Mouse (Mus musculus) kidney, embryonic 14.5 days (tissue): ENCODE data around the gene Rprd2. TPM values are rescaled to one million over a fixed set of nuclear protein-coding genes. Genes with fewer than 3 reads are reported as not detected.

Experiments
- ATAC-seq: fragments of 200-750 bp; cut with Nextera tagmentation; 2 replicates; pipeline ENCODE4 v1.8.0; 2017; ENCODE audit warnings: moderate number of reproducible peaks, mild to moderate bottlenecking, moderate TSS enrichment, moderate library complexity; ENCODE audit not compliant: low FRiP score, low TSS enrichment
- H3K27ac ChIP-seq: fragments of 300-500 bp; sonication (generic); 2 replicates; pipeline ENCODE4 v1.5.1; 2014; ENCODE audit warnings: low read depth, mild to moderate bottlenecking, low read length, moderate library complexity, mixed read lengths
- H3K27me3 ChIP-seq: fragments of 300-500 bp; sonication (generic); 2 replicates; pipeline ENCODE4 v1.6.1; 2014; ENCODE audit warnings: mild to moderate bottlenecking, low read length; ENCODE audit not compliant: control insufficient read depth, insufficient read depth
- H3K36me3 ChIP-seq: fragments of 300-500 bp; sonication (generic); 2 replicates; pipeline ENCODE4 v1.6.1; 2014; ENCODE audit warnings: low read length, mixed read lengths; ENCODE audit not compliant: control insufficient read depth, insufficient read depth
- H3K4me1 ChIP-seq: fragments of 300-500 bp; sonication (generic); 2 replicates; pipeline ENCODE4 v1.6.1; 2014; ENCODE audit warnings: low read length, mixed read lengths; ENCODE audit not compliant: control insufficient read depth, insufficient read depth
- H3K4me2 ChIP-seq: fragments of 300-500 bp; sonication (generic); replicated peaks from 2 replicates; pipeline ENCODE4 v1.6.1; 2014; ENCODE audit warnings: low read depth, mild to moderate bottlenecking, low read length
- H3K4me3 ChIP-seq: fragments of 300-500 bp; sonication (generic); 2 replicates; pipeline ENCODE4 v1.5.1; 2014; ENCODE audit warnings: mild to moderate bottlenecking, low read length
- H3K9ac ChIP-seq: fragments of 300-500 bp; sonication (generic); 2 replicates; pipeline ENCODE4 v1.6.1; 2014; ENCODE audit warnings: low read depth, mild to moderate bottlenecking, low read length, moderate library complexity
- H3K9me3 ChIP-seq: fragments of 300-500 bp; sonication (generic); 2 replicates; pipeline ENCODE4 v1.6.1; 2016; ENCODE audit warnings: low read length; ENCODE audit not compliant: control insufficient read depth
- WGBS: fragments of 180-500 bp; shearing (Covaris S2); extraction: QIAGEN DNeasy Blood & Tissue Kit; methylation state at CpG from one replicate; pipeline ENCODE4 v1.1.7; 2014; 5-methylcytosine and 5-hydroxymethylcytosine counted together
- polyA plus RNA-seq: library from polyadenylated mRNA; unstranded; fragments of >200 nt; fragmentation: Nextera tagmentation; extraction: Ambion mirVana; gene quantifications from 2 replicates; pipeline ENCODE4 v1.2.1, GENCODE M21; 2014

Rprd2 gene
- polyA plus RNA-seq, 1 experiment from 2014 or later, result 27.2 TPM

DNA sequence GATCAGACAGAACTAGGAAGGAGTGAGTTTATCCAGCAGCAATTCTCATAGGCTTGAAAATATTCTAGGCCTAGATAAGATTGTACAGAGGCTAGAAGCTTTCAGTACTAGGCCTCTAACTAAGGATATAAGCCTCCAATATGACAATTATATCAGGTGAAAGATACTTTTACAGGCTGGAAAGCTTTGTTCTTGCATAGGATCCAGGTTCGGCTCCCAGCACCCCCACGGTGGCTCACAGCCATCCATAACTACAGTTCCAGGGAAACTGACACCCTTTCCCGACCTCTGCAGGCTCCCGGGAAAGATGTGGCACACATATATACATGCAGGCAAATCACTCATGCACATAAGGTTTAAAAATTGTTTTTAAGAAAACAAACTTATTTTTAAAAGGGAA lies 14.8 kb downstream of the Rprd2 start:
- Histone ChIP-seq H3K9me3 (no peaks in the 10 kb centered on the region), H3K4me3 (no peak overlapping the region), H3K36me3 (peaks cover 16% of the 10 kb centered on the region), H3K4me1 (no peaks in the 10 kb centered on the region), H3K4me2 (no peak overlapping the region), H3K27ac (no peak overlapping the region), H3K27me3 (no peaks in the 10 kb centered on the region), H3K9ac (no peak overlapping the region)
- no peak for ATAC-seq
- 94% methylated on average over 4 of the region's 4 CpGs for WGBS

DNA sequence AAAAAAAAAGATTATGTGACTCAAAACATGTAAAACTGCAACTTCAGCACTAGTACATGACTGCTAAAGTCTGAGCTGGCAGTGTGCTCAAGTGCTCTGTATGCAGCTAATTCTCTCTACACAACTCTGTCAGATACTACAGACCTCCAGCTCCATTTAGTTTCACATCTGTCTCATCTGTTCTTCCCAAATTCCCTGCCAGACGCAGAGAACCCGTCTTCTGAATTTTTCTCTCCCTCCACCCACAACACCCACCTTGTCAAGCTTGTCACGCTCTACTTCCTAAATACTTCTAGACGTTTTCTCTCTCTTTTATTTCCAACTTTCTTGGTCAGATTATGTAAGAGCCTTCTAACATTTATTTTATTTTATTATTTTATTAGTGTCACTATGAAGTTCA lies 19.9 kb downstream of the Rprd2 start:
- H3K27me3 ChIP-seq, result no peaks in the 10 kb centered on the region
- H3K9me3 ChIP-seq, result no peaks in the 10 kb centered on the region
- no peak overlapping the region for H3K4me3 ChIP-seq
- no peaks in the 10 kb centered on the region for H3K36me3 ChIP-seq
- H3K4me2 ChIP-seq, result no peak overlapping the region
- no peak overlapping the region for H3K27ac ChIP-seq
- H3K4me1 ChIP-seq, result no peaks in the 10 kb centered on the region
- no peak for ATAC-seq
- no peak overlapping the region for H3K9ac ChIP-seq
- WGBS, result 80% methylated on average over 4 of the region's 4 CpGs

DNA sequence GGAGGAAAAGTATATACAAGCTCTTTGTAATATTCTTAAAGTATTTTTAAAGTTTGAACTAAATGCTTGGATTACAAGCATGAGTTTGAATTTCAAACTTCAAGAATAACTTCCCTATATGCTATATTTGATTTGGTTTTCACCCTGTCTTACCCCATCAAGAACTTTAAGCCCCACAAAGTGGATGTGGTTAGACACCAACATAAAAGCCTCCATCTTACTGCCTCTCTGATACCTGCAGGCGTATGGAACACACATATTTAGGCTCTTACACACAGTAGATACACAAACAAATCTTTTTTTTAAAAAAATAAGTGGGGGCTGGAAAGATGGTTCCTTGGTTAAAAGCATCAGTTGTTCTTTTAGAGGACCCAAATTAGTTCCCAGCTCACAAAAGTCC lies 24.4 kb downstream of the Rprd2 start:
- Histone ChIP-seq H3K27ac (no peak overlapping the region), H3K9me3 (no peaks in the 10 kb centered on the region), H3K27me3 (no peaks in the 10 kb centered on the region), H3K36me3 (peaks cover under 1% of the 10 kb centered on the region; the same call in 1 of the 2 replicates), H3K9ac (no peak overlapping the region), H3K4me2 (no peak overlapping the region), H3K4me1 (no peaks in the 10 kb centered on the region), H3K4me3 (no peak overlapping the region)
- 85% methylated on average over 1 of the region's 1 CpGs for WGBS
- no peak for ATAC-seq

DNA sequence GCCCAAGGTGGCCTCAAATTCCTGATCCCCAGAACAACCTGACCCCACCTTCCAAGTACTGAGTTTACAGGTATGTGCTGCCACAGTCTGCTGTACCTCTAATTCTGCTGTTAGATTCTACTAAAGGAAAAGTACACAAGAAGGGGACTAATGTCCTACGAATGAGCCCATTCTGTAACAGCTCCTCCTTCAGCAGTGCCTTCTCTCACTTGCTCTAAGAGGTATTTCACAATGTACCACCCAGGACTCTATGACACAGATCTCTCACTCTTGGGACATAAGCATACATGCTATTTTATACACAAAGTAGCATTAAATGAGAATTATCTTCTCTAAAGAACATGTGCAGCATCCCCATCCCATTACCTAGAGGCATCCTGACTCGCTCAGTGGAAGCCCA lies 25.0 kb downstream of the Rprd2 start:
- Histone ChIP-seq H3K4me1 (no peaks in the 10 kb centered on the region), H3K27ac (no peak overlapping the region), H3K4me2 (no peak overlapping the region), H3K36me3 (peaks cover 4% of the 10 kb centered on the region; the same call in 1 of the 2 replicates), H3K27me3 (no peaks in the 10 kb centered on the region), H3K9me3 (no peaks in the 10 kb centered on the region), H3K4me3 (no peak overlapping the region), H3K9ac (no peak overlapping the region)
- 68% methylated on average over 2 of the region's 2 CpGs for WGBS
- no peak for ATAC-seq

DNA sequence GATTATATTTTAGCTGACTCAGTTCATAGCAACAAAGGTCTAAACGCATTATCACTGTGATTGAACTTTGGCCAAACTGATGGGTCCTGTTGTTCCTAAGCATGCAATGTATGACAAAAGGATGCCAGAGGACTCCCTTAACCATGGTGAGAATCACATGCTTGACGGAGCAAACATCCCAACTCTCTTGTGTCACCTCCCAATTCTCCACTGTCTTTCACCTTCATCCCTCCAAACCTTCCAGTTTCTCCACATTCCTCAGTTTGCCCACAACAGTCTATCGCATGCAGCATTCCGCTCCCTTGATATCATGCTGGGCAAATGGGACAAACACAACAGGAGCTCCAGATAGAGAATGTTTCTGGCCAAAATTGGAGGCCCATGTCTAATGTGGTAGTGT lies 33.2 kb downstream of the Rprd2 start:
- Histone ChIP-seq H3K4me3 (no peak overlapping the region), H3K27ac (no peak overlapping the region), H3K4me2 (no peak overlapping the region), H3K9ac (no peak overlapping the region), H3K4me1 (no peaks in the 10 kb centered on the region), H3K9me3 (no peaks in the 10 kb centered on the region), H3K36me3 (peaks cover 70% of the 10 kb centered on the region), H3K27me3 (no peaks in the 10 kb centered on the region)
- no peak for ATAC-seq
- WGBS, result 97% methylated on average over 4 of the region's 4 CpGs

DNA sequence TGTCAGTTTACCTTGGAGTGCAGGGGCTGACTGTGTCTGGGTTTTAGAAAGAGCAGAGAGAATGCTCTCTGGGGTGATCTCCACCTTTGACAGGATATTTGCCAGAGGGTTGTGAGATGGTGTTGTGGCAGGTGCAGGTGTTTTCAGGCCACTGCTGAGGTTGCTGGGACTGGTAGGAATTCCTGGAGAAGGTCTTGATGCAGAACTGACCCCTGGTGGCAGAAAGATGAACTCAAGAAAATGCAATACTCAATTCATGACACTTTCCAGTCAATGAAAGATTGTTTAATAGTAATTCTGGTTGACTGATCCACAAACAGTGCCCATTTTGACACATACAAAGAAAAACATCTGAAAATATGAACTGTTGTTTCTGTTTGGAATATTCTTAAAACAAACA lies 46.7 kb downstream of the Rprd2 start:
- no peak overlapping the region for H3K4me2 ChIP-seq
- no peak for ATAC-seq
- H3K36me3 ChIP-seq, result peaks cover 76% of the 10 kb centered on the region
- no peak overlapping the region for H3K9ac ChIP-seq
- no peak overlapping the region for H3K27ac ChIP-seq
- no peak overlapping the region for H3K4me3 ChIP-seq
- H3K4me1 ChIP-seq, result no peaks in the 10 kb centered on the region
- H3K27me3 ChIP-seq, result no peaks in the 10 kb centered on the region
- H3K9me3 ChIP-seq, result no peaks in the 10 kb centered on the region

DNA sequence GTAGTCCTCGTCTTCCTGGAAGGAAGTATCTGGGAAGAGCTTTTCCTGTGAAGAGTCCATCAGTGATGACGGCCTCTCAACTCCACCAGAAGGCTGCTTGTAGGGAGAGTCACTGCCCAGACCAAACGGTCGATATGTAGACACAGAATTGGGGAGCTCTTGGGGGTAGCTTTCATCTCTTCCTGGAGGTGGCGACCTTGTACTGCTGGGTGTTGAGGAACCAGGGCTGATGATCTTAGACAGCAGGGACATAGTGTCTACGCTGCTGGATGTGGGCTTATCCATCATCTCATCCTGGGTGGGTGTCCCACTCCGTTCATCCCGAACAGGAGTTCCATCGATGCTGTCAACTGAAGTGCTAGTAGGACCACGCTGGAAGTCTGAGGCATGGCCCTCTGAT lies 53.1 kb downstream of the Rprd2 start:
- H3K4me2 ChIP-seq, result no peak overlapping the region
- no peak overlapping the region for H3K4me3 ChIP-seq
- no peak for ATAC-seq
- 92% methylated on average over 10 of the region's 10 CpGs for WGBS
- no peak overlapping the region for H3K27ac ChIP-seq
- H3K9ac ChIP-seq, result no peak overlapping the region
- H3K27me3 ChIP-seq, result no peaks in the 10 kb centered on the region
- peaks cover 59% of the 10 kb centered on the region for H3K36me3 ChIP-seq
- H3K9me3 ChIP-seq, result no peaks in the 10 kb centered on the region
- no peaks in the 10 kb centered on the region for H3K4me1 ChIP-seq

DNA sequence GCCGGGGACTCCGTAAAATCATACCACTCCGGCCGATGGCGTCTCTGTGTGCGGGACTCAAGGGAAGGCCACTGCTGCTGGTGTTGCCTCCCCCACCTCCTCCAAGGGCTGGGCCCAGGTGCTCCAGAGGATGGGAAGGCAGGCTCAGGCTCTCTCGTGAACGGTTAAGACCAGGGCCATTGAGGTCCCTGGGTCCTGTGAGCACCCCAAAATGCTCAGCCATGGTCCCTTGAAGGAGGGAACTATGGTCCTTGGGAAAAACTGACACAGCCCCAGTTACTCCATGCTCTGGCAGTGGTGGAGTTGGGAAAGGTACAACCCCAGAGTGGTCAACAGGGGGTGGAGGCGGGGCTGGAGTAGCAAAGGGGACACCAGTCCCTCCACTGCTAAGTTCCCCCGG lies 54.9 kb downstream of the Rprd2 start:
- WGBS, result 87% methylated on average over 10 of the region's 10 CpGs
- no peaks in the 10 kb centered on the region for H3K27me3 ChIP-seq
- no peak for ATAC-seq
- H3K9me3 ChIP-seq, result no peaks in the 10 kb centered on the region
- no peak overlapping the region for H3K4me2 ChIP-seq
- no peak overlapping the region for H3K9ac ChIP-seq
- no peaks in the 10 kb centered on the region for H3K4me1 ChIP-seq
- no peak overlapping the region for H3K27ac ChIP-seq
- H3K36me3 ChIP-seq, result peaks cover 45% of the 10 kb centered on the region
- no peak overlapping the region for H3K4me3 ChIP-seq

DNA sequence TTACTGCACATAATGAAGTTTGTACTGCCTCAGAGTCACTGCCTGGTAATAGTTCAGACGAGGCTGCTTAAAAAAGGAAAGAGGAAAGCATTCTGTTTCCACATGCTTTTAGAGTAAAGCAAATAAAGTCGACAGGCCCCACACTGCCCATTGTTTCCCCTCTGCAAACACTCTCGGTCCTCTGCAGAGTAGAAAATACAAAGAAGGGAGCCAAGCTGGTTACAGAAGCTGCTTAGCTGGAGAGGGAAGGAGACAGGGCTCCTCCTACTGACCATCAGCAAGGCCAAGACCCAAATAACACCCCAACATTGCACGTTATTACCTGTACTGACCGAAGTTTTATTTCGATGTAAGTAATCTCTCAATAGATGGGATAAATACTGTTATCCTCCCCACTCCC lies 55.7 kb downstream of the Rprd2 start:
- no peak for ATAC-seq
- Histone ChIP-seq H3K27me3 (no peaks in the 10 kb centered on the region), H3K4me2 (no peak overlapping the region), H3K36me3 (peaks cover 37% of the 10 kb centered on the region), H3K9me3 (no peaks in the 10 kb centered on the region), H3K4me1 (no peaks in the 10 kb centered on the region), H3K4me3 (no peak overlapping the region), H3K27ac (no peak overlapping the region), H3K9ac (no peak overlapping the region)
- 58% methylated on average over 6 of the region's 6 CpGs for WGBS

DNA sequence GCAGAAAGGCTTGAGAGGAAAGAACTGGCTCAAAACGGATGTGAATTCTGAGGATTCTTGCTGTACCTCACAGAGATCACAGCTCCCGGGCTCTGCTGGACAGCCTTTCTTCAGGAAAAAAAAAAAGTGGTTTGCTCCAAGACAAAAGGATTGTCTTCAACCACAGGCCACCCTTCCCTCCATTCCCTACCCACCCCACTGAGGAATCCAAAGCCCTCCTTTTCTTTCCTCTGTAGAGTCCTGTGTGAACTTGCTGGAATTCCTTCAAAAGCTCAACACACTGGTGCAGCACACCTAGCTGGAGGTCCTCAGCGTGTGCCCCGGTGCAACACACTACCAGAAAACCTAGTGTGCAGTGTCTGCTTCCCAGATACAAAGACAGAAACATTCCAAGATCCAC lies 56.9 kb downstream of the Rprd2 start:
- H3K36me3 ChIP-seq, result peaks cover 33% of the 10 kb centered on the region
- H3K27me3 ChIP-seq, result no peaks in the 10 kb centered on the region
- no peak for ATAC-seq
- H3K9me3 ChIP-seq, result no peaks in the 10 kb centered on the region
- no peaks in the 10 kb centered on the region for H3K4me1 ChIP-seq
- H3K27ac ChIP-seq, result no peak overlapping the region
- 90% methylated on average over 4 of the region's 4 CpGs for WGBS
- H3K4me3 ChIP-seq, result no peak overlapping the region
- H3K9ac ChIP-seq, result no peak overlapping the region
- no peak overlapping the region for H3K4me2 ChIP-seq
